Mouse (Mus musculus) small intestine, adult 2 months (tissue): ENCODE results near the gene Dph6.

ENCODE experiments used
- CTCF ChIP-seq: fragments of 200-500 bp; IDR thresholded peaks from 2 replicates; pipeline ENCODE4 v1.5.1; 2012; ENCODE audit warnings: low read depth, mild to moderate bottlenecking, control low read depth, inconsistent platforms, low read length, moderate library complexity, mixed read lengths; ENCODE audit not compliant: insufficient replicate concordance, insufficient read length; ENCODE audit errors: extremely low read depth
- POLR2A ChIP-seq: fragments of 200-500 bp; IDR thresholded peaks from 2 replicates; pipeline ENCODE4 v1.6.1; 2012; ENCODE audit warnings: low read depth, mild to moderate bottlenecking, control low read depth, inconsistent platforms, low read length, moderate library complexity

- no peak for TF ChIP-seq CTCF
- no peak for TF ChIP-seq POLR2A
Observed at GRCm38 (mm10) chr2:114486980-114487379, 167.8 kb downstream of the Dph6 start.
